Mouse (Mus musculus) embryonic facial prominence, embryonic 11.5 days (tissue): ENCODE data around the gene Pcnt. TPM values are rescaled to one million over a fixed set of nuclear protein-coding genes. Genes with fewer than 3 reads are reported as not detected.

Experiments used
- ATAC-seq: fragments of 200-750 bp; cut with Nextera tagmentation; replicated peaks from 2 replicates; pipeline ENCODE4 v1.8.0; 2017; ENCODE audit warnings: low read depth; ENCODE audit not compliant: insufficient number of reproducible peaks, low FRiP score, low TSS enrichment
- DNase-seq: peaks from one replicate; pipeline ENCODE4 v3.0.0-alpha.2; 2015; ENCODE audit warnings: low spot score
- H3K27ac ChIP-seq: fragments of 300-500 bp; sonication (generic); replicated peaks from 2 replicates; pipeline ENCODE4 v1.5.1; 2014; ENCODE audit warnings: mild to moderate bottlenecking, low read depth, low read length, control low read depth
- H3K27me3 ChIP-seq: fragments of 300-500 bp; sonication (generic); 2 replicates; pipeline ENCODE4 v1.6.1; 2014; ENCODE audit warnings: mild to moderate bottlenecking, low read length, moderate library complexity, mixed read lengths; ENCODE audit not compliant: control insufficient read depth, insufficient read depth
- H3K36me3 ChIP-seq: fragments of 300-500 bp; sonication (generic); replicated peaks from 2 replicates; pipeline ENCODE4 v1.6.1; 2014; ENCODE audit warnings: low read depth, mild to moderate bottlenecking, low read length, moderate library complexity, mixed read lengths; ENCODE audit not compliant: control insufficient read depth, insufficient read depth
- H3K4me1 ChIP-seq: fragments of 300-500 bp; sonication (generic); 2 replicates; pipeline ENCODE4 v1.6.1; 2014; ENCODE audit warnings: low read length, mixed read lengths; ENCODE audit not compliant: control insufficient read depth, insufficient read depth
- H3K4me2 ChIP-seq: fragments of 300-500 bp; sonication (generic); 2 replicates; pipeline ENCODE4 v1.6.1; 2014; ENCODE audit warnings: low read depth, mild to moderate bottlenecking, control low read depth, low read length, moderate library complexity
- H3K4me3 ChIP-seq: fragments of 300-500 bp; sonication (generic); 2 replicates; pipeline ENCODE4 v1.5.1; 2014; ENCODE audit warnings: low read depth, low read length, control low read depth
- H3K9ac ChIP-seq: fragments of 300-500 bp; sonication (generic); replicated peaks from 2 replicates; pipeline ENCODE4 v1.6.1; 2014; ENCODE audit warnings: mild to moderate bottlenecking, control low read depth, low read length
- H3K9me3 ChIP-seq: fragments of 300-500 bp; sonication (generic); replicated peaks from 2 replicates; pipeline ENCODE4 v1.6.1; 2016; ENCODE audit warnings: mild to moderate bottlenecking, low read length, inconsistent platforms, mixed read lengths; ENCODE audit not compliant: control insufficient read depth
- WGBS: fragments of 180-500 bp; shearing (Covaris S2); extraction: QIAGEN DNeasy Blood & Tissue Kit; methylation state at CpG from one replicate; pipeline ENCODE4 v1.1.7; 2014; 5-methylcytosine and 5-hydroxymethylcytosine counted together
- polyA plus RNA-seq: library from polyadenylated mRNA; unstranded; fragments of >200 nt; fragmentation: Nextera tagmentation; extraction: Ambion mirVana; gene quantifications from 2 replicates; pipeline ENCODE4 v1.2.1, GENCODE M21; 2014

Gene Pcnt
- polyA plus RNA-seq, 1 experiment from 2014 or later: 14.3 TPM

- no peaks in the 10 kb centered on the region for H3K9me3 ChIP-seq
- H3K4me1 ChIP-seq: no peaks in the 10 kb centered on the region
- H3K27ac ChIP-seq: peak within 1 kb of the TSS; percentile 57; the same call in 1 of the 2 replicates
- ATAC-seq (peak; percentile 95), DNase-seq (peak; percentile 93)
- H3K4me2 ChIP-seq: peak within 1 kb of the TSS; percentile 49
- peak within 1 kb of the TSS; percentile 83 for H3K4me3 ChIP-seq
- no peaks in the 10 kb centered on the region for H3K27me3 ChIP-seq
- 2% methylated on average over 55 of the region's 55 CpGs for WGBS
- peaks cover 7% of the 10 kb centered on the region for H3K36me3 ChIP-seq
- H3K9ac ChIP-seq: peak within 1 kb of the TSS; percentile 93
Measured at GRCm38 (mm10) chr10:76468203-76469162, 25.9 kb upstream of the Pcnt start, which contains the start of the genes Mcm3ap and Ybey. Gene Mcm3ap, plus strand, starts transcription at chr10:76468927. Gene Ybey, minus strand, starts transcription at chr10:76469114.

GRCm38 (mm10) chr10:76462721-76463120, 20.1 kb upstream of the Pcnt start:
- no peak overlapping the region for H3K9ac ChIP-seq
- no peaks in the 10 kb centered on the region for H3K27me3 ChIP-seq
- no peaks in the 10 kb centered on the region for H3K9me3 ChIP-seq
- H3K27ac ChIP-seq: no peak overlapping the region
- DNase-seq (no peak), ATAC-seq (no peak)
- 89% methylated on average over 6 of the region's 6 CpGs for WGBS
- no peak overlapping the region for H3K4me3 ChIP-seq
- H3K4me1 ChIP-seq: no peaks in the 10 kb centered on the region
- H3K4me2 ChIP-seq: no peak overlapping the region
- H3K36me3 ChIP-seq: no peaks in the 10 kb centered on the region

- 92% methylated on average over 7 of the region's 7 CpGs for WGBS
- no peaks in the 10 kb centered on the region for H3K36me3 ChIP-seq
Measured at GRCm38 (mm10) chr10:76462312-76462711, 19.7 kb upstream of the Pcnt start.

GRCm38 (mm10) chr10:76461255-76461654, 18.7 kb upstream of the Pcnt start:
- no peak overlapping the region for H3K9ac ChIP-seq
- no peak overlapping the region for H3K27ac ChIP-seq
- H3K36me3 ChIP-seq: no peaks in the 10 kb centered on the region
- no peaks in the 10 kb centered on the region for H3K27me3 ChIP-seq
- ATAC-seq (no peak), DNase-seq (no peak)
- no peaks in the 10 kb centered on the region for H3K9me3 ChIP-seq
- no peak overlapping the region for H3K4me2 ChIP-seq
- H3K4me3 ChIP-seq: no peak overlapping the region
- H3K4me1 ChIP-seq: no peaks in the 10 kb centered on the region
- 83% methylated on average over 1 of the region's 1 CpGs for WGBS

More at GRCm38 (mm10) chr10:76462312-76462711, 19.7 kb upstream of the Pcnt start:
- Histone ChIP-seq H3K9ac (no peak overlapping the region), H3K4me2 (no peak overlapping the region), H3K9me3 (no peaks in the 10 kb centered on the region), H3K27me3 (no peaks in the 10 kb centered on the region), H3K27ac (no peak overlapping the region), H3K4me3 (no peak overlapping the region), H3K4me1 (no peaks in the 10 kb centered on the region)
- no peak for DNase-seq
- no peak for ATAC-seq

GRCm38 (mm10) chr10:76455289-76455688, 12.7 kb upstream of the Pcnt start:
- no peaks in the 10 kb centered on the region for H3K9me3 ChIP-seq
- H3K36me3 ChIP-seq: no peaks in the 10 kb centered on the region
- H3K27me3 ChIP-seq: no peaks in the 10 kb centered on the region
- no peak overlapping the region for H3K4me2 ChIP-seq
- no peak overlapping the region for H3K4me3 ChIP-seq
- ATAC-seq (no peak), DNase-seq (peak; percentile 71)
- WGBS: 36% methylated on average over 5 of the region's 5 CpGs
- no peak overlapping the region for H3K27ac ChIP-seq
- no peak overlapping the region for H3K9ac ChIP-seq
- H3K4me1 ChIP-seq: no peaks in the 10 kb centered on the region

GRCm38 (mm10) chr10:76448851-76449250, 6.3 kb upstream of the Pcnt start, which contains the start of gene 2610028H24Rik:
Gene 2610028H24Rik, plus strand, starts transcription at chr10:76449081.
- Histone ChIP-seq H3K4me1 (no peaks in the 10 kb centered on the region), H3K27ac (no peak within 1 kb of the TSS), H3K36me3 (no peaks in the 10 kb centered on the region), H3K4me2 (no peak within 1 kb of the TSS), H3K9me3 (no peaks in the 10 kb centered on the region), H3K9ac (no peak within 1 kb of the TSS), H3K4me3 (no peak within 1 kb of the TSS), H3K27me3 (no peaks in the 10 kb centered on the region)
- no peak for ATAC-seq
- no peak for DNase-seq
- 59% methylated on average over 5 of the region's 5 CpGs for WGBS

- H3K4me3 ChIP-seq: no peak overlapping the region
- H3K4me1 ChIP-seq: no peaks in the 10 kb centered on the region
- no peak for ATAC-seq
- no peaks in the 10 kb centered on the region for H3K36me3 ChIP-seq
- H3K27me3 ChIP-seq: no peaks in the 10 kb centered on the region
- no peak overlapping the region for H3K27ac ChIP-seq
- WGBS: 81% methylated on average over 15 of the region's 15 CpGs
- no peaks in the 10 kb centered on the region for H3K9me3 ChIP-seq
- no peak for DNase-seq
- H3K9ac ChIP-seq: no peak overlapping the region
- H3K4me2 ChIP-seq: no peak overlapping the region
Measured at GRCm38 (mm10) chr10:76447406-76448229, 5.0 kb upstream of the Pcnt start.
